Mouse (Mus musculus): ENCODE measurements around the gene Sec1.

- TF ChIP-seq CTCF (IDR thresholded peaks at IDR 0.05; ENCODE audit: low read depth, low read length) (no peak), POLR2AphosphoS5 (IDR thresholded peaks at IDR 0.05; ENCODE audit: insufficient replicate concordance, low read depth, low read length) (no peak), GATA1 (IDR thresholded peaks at IDR 0.05; ENCODE audit: borderline replicate concordance, low read length) (no peak), TAL1 (conservative IDR thresholded peaks at IDR 0.05; ENCODE audit: low read depth, low read length) (no peak)
Measured at GRCm38 (mm10) chr7:45638623-45639401, 55.4 kb downstream of the Sec1 start.
